Mouse (Mus musculus): ENCODE measurements around the gene Gtf2i.

DNA sequence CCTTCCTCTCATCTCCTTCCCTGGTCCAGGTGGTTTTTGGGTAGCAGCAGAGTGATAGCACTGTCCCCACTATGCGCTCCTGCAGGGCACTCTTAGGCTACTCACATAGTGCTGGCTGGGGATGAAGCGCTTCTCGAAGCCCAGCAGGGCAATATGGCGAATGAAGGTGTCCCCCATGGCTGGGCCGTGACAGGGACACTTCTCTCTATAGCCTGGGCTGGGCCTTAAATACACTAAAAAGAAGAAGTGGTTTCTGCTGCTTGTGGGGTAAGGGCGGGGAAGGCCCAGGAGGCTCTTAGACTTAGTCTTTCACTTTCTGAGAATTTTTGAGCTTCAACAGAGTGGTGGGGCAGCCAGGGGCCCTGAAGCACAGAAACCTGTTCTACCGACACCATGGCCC lies 85.2 kb downstream of the Gtf2i start, which contains the start of gene Ncf1:
- TF ChIP-seq CTCF (IDR thresholded peaks at IDR 0.05) (no peak), POLR2A (IDR thresholded peaks at IDR 0.05; ENCODE audit: insufficient read depth, low read depth, low read length) (0 out of 2 replicates have a peak, but pooled peaks have one; percentile 41)

Data from heart, adult 2 months (tissue).